Mouse (Mus musculus) myocyte (in vitro differentiated cells): Measurements from ENCODE around the gene Hoxc9. TPM values are rescaled to one million over a fixed set of nuclear protein-coding genes. Genes with fewer than 3 reads are reported as not detected.

Source experiments
- H3K27me3 ChIP-seq: one replicate; pipeline ENCODE4 v1.6.1; 2011; ENCODE audit not compliant: control insufficient read depth, insufficient read depth, insufficient read length
- H3K36me3 ChIP-seq: one replicate; pipeline ENCODE4 v1.6.1; 2011; ENCODE audit not compliant: control insufficient read depth, insufficient read depth
- H3K4me2 ChIP-seq: one replicate; pipeline ENCODE4 v1.6.1; 2011; ENCODE audit warnings: low read depth, control low read depth
- H3K4me3 ChIP-seq: one replicate; pipeline ENCODE4 v1.5.1; 2011; ENCODE audit warnings: mild to moderate bottlenecking, control low read depth, moderate library complexity
- H3K79me2 ChIP-seq: one replicate; pipeline ENCODE4 v1.6.1; 2011; ENCODE audit not compliant: control insufficient read depth, insufficient read depth
- H3ac ChIP-seq: one replicate; pipeline ENCODE4 v1.6.1; 2011; ENCODE audit not compliant: control insufficient read depth, insufficient read length
- CEBPB ChIP-seq: IDR thresholded peaks from 2 replicates; pipeline ENCODE4 v1.6.1; 2011; ENCODE audit warnings: mild to moderate bottlenecking, moderate library complexity; ENCODE audit not compliant: poor library complexity, insufficient read depth, severe bottlenecking
- E2F4 ChIP-seq: IDR thresholded peaks from one replicate; pipeline ENCODE4 v1.6.1; 2011; ENCODE audit warnings: mild to moderate bottlenecking, control low read depth, moderate library complexity; ENCODE audit not compliant: insufficient read depth
- MAX ChIP-seq: IDR thresholded peaks from one replicate; pipeline ENCODE4 v1.6.1; 2011; ENCODE audit warnings: low read depth, mild to moderate bottlenecking, control low read depth
- MYOD1 ChIP-seq, 3 experiments: IDR thresholded peaks; one replicate each; pipeline ENCODE4 v1.6.1; 2011; ENCODE audit warnings: control low read depth in 2 of 3, low read depth in 2 of 3, mild to moderate bottlenecking in 2 of 3, moderate library complexity in 1 of 3; ENCODE audit not compliant: insufficient read length in 2 of 3, control insufficient read depth in 1 of 3
- MYOG ChIP-seq, 3 experiments: IDR thresholded peaks; one replicate each; pipeline ENCODE4 v1.6.1; 2011; ENCODE audit warnings: control low read depth in 2 of 3, low read depth in 2 of 3, mild to moderate bottlenecking in 2 of 3; ENCODE audit not compliant: insufficient read length in 2 of 3, control insufficient read depth in 1 of 3, insufficient read depth in 1 of 3
- POLR2A ChIP-seq: IDR thresholded peaks from one replicate; pipeline ENCODE4 v1.6.1; 2011; ENCODE audit warnings: low read depth, mild to moderate bottlenecking, control low read depth, moderate library complexity; ENCODE audit not compliant: insufficient read length
- POLR2AphosphoS2 ChIP-seq: IDR thresholded peaks from one replicate; pipeline ENCODE4 v1.6.1; 2011; ENCODE audit warnings: low read depth, control low read depth; ENCODE audit not compliant: insufficient read length
- REST ChIP-seq: IDR thresholded peaks from one replicate; pipeline ENCODE4 v1.6.1; 2011; ENCODE audit warnings: mild to moderate bottlenecking, control low read depth, moderate library complexity; ENCODE audit not compliant: insufficient read depth, insufficient read length
- SRF ChIP-seq: IDR thresholded peaks from one replicate; pipeline ENCODE4 v1.6.1; 2011; ENCODE audit warnings: low read depth; ENCODE audit not compliant: control insufficient read depth, insufficient read length
- TCF12 ChIP-seq: IDR thresholded peaks from one replicate; pipeline ENCODE4 v1.6.1; 2011; ENCODE audit warnings: mild to moderate bottlenecking, control low read depth; ENCODE audit not compliant: poor library complexity, insufficient read depth, severe bottlenecking
- TCF3 ChIP-seq: IDR thresholded peaks from one replicate; pipeline ENCODE4 v1.6.1; 2011; ENCODE audit warnings: low read depth, control low read depth; ENCODE audit not compliant: insufficient read length
- USF1 ChIP-seq: IDR thresholded peaks from one replicate; pipeline ENCODE4 v1.6.1; 2011; ENCODE audit warnings: low read depth, mild to moderate bottlenecking, control low read depth, moderate library complexity
- polyA plus RNA-seq: library from polyadenylated mRNA; unstranded; fragments of >200 nt; fragmentation: generic; extraction: Trizol; gene quantifications from one replicate; pipeline ENCODE4 v1.2.1, GENCODE M21; 2012; ENCODE audit warnings: missing spikeins

Hoxc9 gene
- polyA plus RNA-seq, 1 experiment: 10.5 TPM

GRCm38 (mm10) chr15:102963671-102964640 lies 12.3 kb upstream of the Hoxc9 start:
- H3K79me2 ChIP-seq: peaks cover 95% of the 10 kb centered on the region
- peak overlapping the region; percentile 11 for H3ac ChIP-seq
- H3K36me3 ChIP-seq: no peaks in the 10 kb centered on the region
- H3K4me3 ChIP-seq: peak overlapping the region; percentile 85
- H3K27me3 ChIP-seq: no peaks in the 10 kb centered on the region
- TF ChIP-seq TCF3: no peak
- peak; percentile 21 for TF ChIP-seq MAX
- TF ChIP-seq POLR2A: peak; percentile 99
- no peak for TF ChIP-seq TCF12
- no peak for TF ChIP-seq SRF
- TF ChIP-seq REST: peak; percentile 29
- TF ChIP-seq E2F4: peak; percentile 8
- TF ChIP-seq POLR2AphosphoS2: peak; percentile 100
- peak in 1 of 3 experiments; percentile 36 for TF ChIP-seq MYOD1 (IDR thresholded peaks at IDR 0.05; ENCODE audit: control insufficient read depth in 1 of 3, insufficient read length in 2 of 3, low read depth in 2 of 3)
- no peak for TF ChIP-seq USF1
- no peak for TF ChIP-seq CEBPB
- TF ChIP-seq MYOG (IDR thresholded peaks at IDR 0.05; ENCODE audit: control insufficient read depth in 1 of 3, insufficient read depth in 1 of 3, insufficient read length in 2 of 3, low read depth in 2 of 3): peak in 2 of 3 experiments; percentile 9 to 32
- H3K4me2 ChIP-seq: peak overlapping the region; percentile 100

- Histone ChIP-seq H3K4me3 (peak overlapping the region; percentile 85), H3K4me2 (peak overlapping the region; percentile 100), H3K79me2 (peaks cover 95% of the 10 kb centered on the region), H3ac (peak overlapping the region; percentile 32), H3K36me3 (no peaks in the 10 kb centered on the region), H3K27me3 (no peaks in the 10 kb centered on the region)
- TF ChIP-seq TCF12 (no peak), E2F4 (no peak), POLR2AphosphoS2 (peak; percentile 25), POLR2A (peak; percentile 65)
Observed at GRCm38 (mm10) chr15:102965003-102965891, 11.0 kb upstream of the Hoxc9 start.

GRCm38 (mm10) chr15:102965892-102966775 lies 10.1 kb upstream of the Hoxc9 start:
- Histone ChIP-seq H3K36me3 (no peaks in the 10 kb centered on the region), H3K4me3 (peak overlapping the region; percentile 85), H3K27me3 (no peaks in the 10 kb centered on the region), H3ac (peak overlapping the region; percentile 32), H3K79me2 (peaks cover 96% of the 10 kb centered on the region), H3K4me2 (peak overlapping the region; percentile 100)
- TF ChIP-seq REST (no peak), USF1 (peak; percentile 97), POLR2AphosphoS2 (peak; percentile 59), MYOD1 (IDR thresholded peaks at IDR 0.05; ENCODE audit: control insufficient read depth in 1 of 3, insufficient read length in 2 of 3, low read depth in 2 of 3) (peak in 2 of 3 experiments; percentile 42 to 44), SRF (peak; percentile 43), TCF3 (no peak), TCF12 (no peak), POLR2A (peak; percentile 8), CEBPB (no peak), MYOG (IDR thresholded peaks at IDR 0.05; ENCODE audit: control insufficient read depth in 1 of 3, insufficient read depth in 1 of 3, insufficient read length in 2 of 3, low read depth in 2 of 3) (peak in 2 of 3 experiments; percentile 24 to 60)

- peak within 1 kb of the TSS; percentile 85 for H3K4me3 ChIP-seq
- no peaks in the 10 kb centered on the region for H3K27me3 ChIP-seq
- TF ChIP-seq MAX (no peak), POLR2A (peak; percentile 38)
- H3K4me2 ChIP-seq: peak within 1 kb of the TSS; percentile 100
- H3K79me2 ChIP-seq: peaks cover 96% of the 10 kb centered on the region
- H3ac ChIP-seq: peak within 1 kb of the TSS; percentile 32
- H3K36me3 ChIP-seq: no peaks in the 10 kb centered on the region
Observed at GRCm38 (mm10) chr15:102966776-102967311, 9.4 kb upstream of the Hoxc9 start, which contains the start of gene Hoxc10. Hoxc10 (plus strand) TSS chr15:102966796.
